Comparison of ENCODE assay signal across 10 mouse cellular contexts in genomic region chr7:83014725-83015690, GRCm38 (mm10).
DNase-seq lines count a peak whose midpoint lies in the region; ATAC-seq and TF ChIP-seq lines count a peak whose summit lies in the region.
"Had no signal": no experiment of that assay in that cellular context is flagged by ENCODE, and none has a peak within 500 bp of the region (broad histone marks: within the 10 kb centered on the region; RNA-seq: fewer than 3 reads in every experiment).

No protein-coding gene starts in this region.

- H3K27me3 ChIP-seq in forebrain, embryonic 12.5 days: 0 out of 2 replicates have a peak, but pooled peaks cover 3% of the 10 kb centered on the region
- H3K27me3 ChIP-seq in hindbrain, postnatal 0 days (ENCODE audit: insufficient read depth, low read length): no peaks in the 10 kb centered on the region
- no peaks in the 10 kb centered on the region for H3K27me3 ChIP-seq in neural tube, embryonic 14.5 days (ENCODE audit: control insufficient read depth, insufficient read depth, low read length)
- H3K27me3 ChIP-seq in lung, postnatal 0 days (replicated peaks; ENCODE audit: insufficient read depth, low read length): no peaks in the 10 kb centered on the region
- no peaks in the 10 kb centered on the region for H3K27me3 ChIP-seq in heart, embryonic 10.5 days (ENCODE audit: insufficient read depth, poor library complexity, severe bottlenecking)

- no peak overlapping the region for H3K4me3 ChIP-seq in forebrain, embryonic 12.5 days (replicated peaks)
- no peak overlapping the region for H3K4me3 ChIP-seq in hindbrain, postnatal 0 days (ENCODE audit: low read length)
- H3K4me3 ChIP-seq in neural tube, embryonic 14.5 days (ENCODE audit: low read depth, low read length): no peak overlapping the region
- H3K4me3 ChIP-seq in lung, postnatal 0 days (ENCODE audit: low read depth, low read length): no peak overlapping the region
- no peak overlapping the region for H3K4me3 ChIP-seq in heart, embryonic 10.5 days

- no peak overlapping the region for H3K9ac ChIP-seq in forebrain, embryonic 12.5 days
- peak overlapping the region; percentile 21; the same call in 1 of the 2 replicates for H3K9ac ChIP-seq in hindbrain, postnatal 0 days (replicated peaks; ENCODE audit: low read length)
- 0 out of 2 replicates have a peak overlapping the region, but pooled peaks have one; percentile 2 for H3K9ac ChIP-seq in neural tube, embryonic 14.5 days (replicated peaks; ENCODE audit: low read depth, low read length)
- no peak overlapping the region for H3K9ac ChIP-seq in lung, postnatal 0 days (replicated peaks; ENCODE audit: low read depth)

- no peak for TF ChIP-seq EP300 in lung, postnatal 0 days (IDR thresholded peaks at IDR 0.05)

- no peak for ATAC-seq in forebrain, embryonic 12.5 days (ENCODE audit: low FRiP score)
- 0 out of 2 replicates have a peak, but pooled peaks have one; percentile 24 for ATAC-seq in hindbrain, postnatal 0 days
- ATAC-seq in neural tube, embryonic 14.5 days (ENCODE audit: low read depth): no peak
- no peak for ATAC-seq in lung, postnatal 0 days

- peak; percentile 39 for DNase-seq in embryo, embryonic 11 days
- DNase-seq in hindbrain, postnatal 0 days (ENCODE audit: low spot score): peak; percentile 17
- DNase-seq in lung, postnatal 0 days (ENCODE audit: low spot score): no peak
- DNase-seq in heart, embryonic 10.5 days (ENCODE audit: low spot score): no peak
- DNase-seq in heart, adult 11 months: no peak
- DNase-seq: cerebellum, adult 2 months; heart, postnatal 4 days; kidney, postnatal 10 days had no signal

- H3K4me1 ChIP-seq in forebrain, embryonic 12.5 days: peaks cover 16% of the 10 kb centered on the region
- no peaks in the 10 kb centered on the region for H3K4me1 ChIP-seq in hindbrain, postnatal 0 days (ENCODE audit: insufficient read depth, low read length)
- peaks cover 9% of the 10 kb centered on the region; the same call in 1 of the 2 replicates for H3K4me1 ChIP-seq in neural tube, embryonic 14.5 days (ENCODE audit: control insufficient read depth, insufficient read depth, low read length)
- H3K4me1 ChIP-seq in lung, postnatal 0 days (ENCODE audit: insufficient read depth, low read depth, low read length): no peaks in the 10 kb centered on the region
- no peaks in the 10 kb centered on the region for H3K4me1 ChIP-seq in heart, embryonic 10.5 days

- H3K27ac ChIP-seq in forebrain, embryonic 12.5 days: 0 out of 2 replicates have a peak overlapping the region, but pooled peaks have one; percentile 8
- no peak overlapping the region for H3K27ac ChIP-seq in hindbrain, postnatal 0 days
- H3K27ac ChIP-seq in neural tube, embryonic 14.5 days (ENCODE audit: low read depth, low read length): peak overlapping the region; percentile 16; the same call in 1 of the 2 replicates
- H3K27ac ChIP-seq in lung, postnatal 0 days (ENCODE audit: low read length): no peak overlapping the region
- H3K27ac ChIP-seq in heart, embryonic 10.5 days: no peak overlapping the region

- WGBS in forebrain, embryonic 12.5 days: 24% methylated on average over 7 of the region's 7 CpGs
- 25% methylated on average over 7 of the region's 7 CpGs for WGBS in hindbrain, postnatal 0 days
- WGBS in neural tube, embryonic 14.5 days: 28% methylated on average over 7 of the region's 7 CpGs
- WGBS in lung, postnatal 0 days: 64% methylated on average over 7 of the region's 7 CpGs
- WGBS in heart, embryonic 10.5 days: 56% methylated on average over 7 of the region's 7 CpGs

- TF ChIP-seq CTCF in hindbrain, postnatal 0 days (IDR thresholded peaks at IDR 0.05; ENCODE audit: low read depth): no peak
- TF ChIP-seq CTCF in lung, postnatal 0 days (IDR thresholded peaks at IDR 0.05): no peak

- H3K36me3 ChIP-seq in forebrain, embryonic 12.5 days (replicated peaks): no peaks in the 10 kb centered on the region
- no peaks in the 10 kb centered on the region for H3K36me3 ChIP-seq in hindbrain, postnatal 0 days (ENCODE audit: insufficient read depth, low read length)
- no peaks in the 10 kb centered on the region for H3K36me3 ChIP-seq in neural tube, embryonic 14.5 days (ENCODE audit: control insufficient read depth, insufficient read depth, low read length)
- H3K36me3 ChIP-seq in lung, postnatal 0 days (ENCODE audit: insufficient read depth, low read length): no peaks in the 10 kb centered on the region
- no peaks in the 10 kb centered on the region for H3K36me3 ChIP-seq in heart, embryonic 10.5 days

- no peaks in the 10 kb centered on the region for H3K9me3 ChIP-seq in forebrain, embryonic 12.5 days
- no peaks in the 10 kb centered on the region for H3K9me3 ChIP-seq in hindbrain, postnatal 0 days (ENCODE audit: low read length)
- no peaks in the 10 kb centered on the region for H3K9me3 ChIP-seq in neural tube, embryonic 14.5 days (ENCODE audit: control insufficient read depth, low read length)
- no peaks in the 10 kb centered on the region for H3K9me3 ChIP-seq in lung, postnatal 0 days (ENCODE audit: low read length)
- no peaks in the 10 kb centered on the region for H3K9me3 ChIP-seq in heart, embryonic 10.5 days

- H3K4me2 ChIP-seq in forebrain, embryonic 12.5 days: no peak overlapping the region; the same call in 1 of the 2 replicates
- no peak overlapping the region for H3K4me2 ChIP-seq in hindbrain, postnatal 0 days (ENCODE audit: low read depth, low read length)
- no peak overlapping the region for H3K4me2 ChIP-seq in neural tube, embryonic 14.5 days (ENCODE audit: low read depth, low read length)
- no peak overlapping the region for H3K4me2 ChIP-seq in lung, postnatal 0 days (replicated peaks; ENCODE audit: low read depth, low read length)

Comparison
In these comparisons a context has a peak if more than half of its experiments do, and no peak if none do; other contexts are left out.
1. DNase-seq: peak in embryo, embryonic 11 days (single experiment) and hindbrain, postnatal 0 days (single experiment); none in lung, postnatal 0 days (single experiment), heart, embryonic 10.5 days (single experiment) and heart, adult 11 months (single experiment).
2. H3K27ac ChIP-seq: peak in forebrain, embryonic 12.5 days (single experiment) and neural tube, embryonic 14.5 days (single experiment); none in hindbrain, postnatal 0 days (single experiment), lung, postnatal 0 days (single experiment) and heart, embryonic 10.5 days (single experiment).
3. H3K9ac ChIP-seq: peak in hindbrain, postnatal 0 days (single experiment) and neural tube, embryonic 14.5 days (single experiment); none in forebrain, embryonic 12.5 days (single experiment) and lung, postnatal 0 days (single experiment).